ENCODE assay signal across 17 mouse cellular contexts in the genomic region with DNA sequence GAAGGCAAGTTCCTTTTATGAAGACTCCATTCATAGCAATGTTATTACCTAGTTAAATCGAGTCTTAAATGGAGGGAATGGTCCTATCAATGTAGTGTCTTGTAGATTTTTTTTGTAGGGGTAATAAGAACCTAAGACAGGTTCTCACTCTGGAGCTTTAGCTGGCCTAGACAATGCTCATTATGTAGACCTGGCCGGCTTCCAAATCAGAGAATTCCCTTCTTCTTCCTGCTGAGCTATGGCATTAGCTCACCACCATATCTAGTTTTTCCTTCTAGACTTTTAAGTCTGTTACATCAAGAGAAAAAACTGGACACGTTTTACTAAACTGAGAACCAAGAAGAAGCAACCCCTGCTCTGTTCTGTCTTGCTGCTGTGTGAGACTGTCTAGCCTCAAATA. TPM values are rescaled to one million over a fixed set of nuclear protein-coding genes. Genes with fewer than 3 reads are reported as not detected.
DNase-seq lines count a peak whose midpoint lies in the region; ATAC-seq and TF ChIP-seq lines count a peak whose summit lies in the region.
"Had no signal": no experiment of that assay in that cellular context is flagged by ENCODE, and none has a peak within 500 bp of the region (broad histone marks: within the 10 kb centered on the region; RNA-seq: fewer than 3 reads in every experiment).

No protein-coding gene starts in this region.

- no peak overlapping the region for H3K27ac ChIP-seq in layer of hippocampus, adult 2 months
- H3K27ac ChIP-seq: forebrain, embryonic 10.5 days; limb, embryonic 13.5 days; liver, embryonic 14.5 days; midbrain, embryonic 13.5 days had no signal

- no peak for TF ChIP-seq POLR2A in brain, embryonic 14.5 days (IDR thresholded peaks at IDR 0.05; ENCODE audit: borderline replicate concordance, extremely low read depth, insufficient read depth, insufficient read length, poor library complexity, severe bottlenecking)

- no peak overlapping the region for H3K4me3 ChIP-seq in layer of hippocampus, adult 2 months
- H3K4me3 ChIP-seq: forebrain, embryonic 10.5 days; limb, embryonic 13.5 days; midbrain, embryonic 13.5 days; myocyte had no signal

- peak; percentile 25 for DNase-seq in cerebellum, adult 11-12 months
- DNase-seq in kidney, postnatal 14 days = peak; percentile 14
- DNase-seq in kidney, adult 9 months = no peak
- DNase-seq in brain, embryonic 14.5 days (ENCODE audit: low read depth) = peak; percentile 35
- peak; percentile 50 to 52 for DNase-seq in cerebellum, postnatal 14 days
- no peak for DNase-seq in layer of hippocampus, adult 2 months (ENCODE audit: low spot score in 2 of 2)
- no peak for DNase-seq in urinary bladder, adult 18-20 months (ENCODE audit: low spot score in 2 of 2)
- DNase-seq: kidney, adult 8-10 months; kidney, postnatal 4 days; thymus, postnatal 4 days had no signal

- no peak for TF ChIP-seq CTCF in brain, embryonic 14.5 days (IDR thresholded peaks at IDR 0.05; ENCODE audit: borderline replicate concordance, extremely low read depth, insufficient read depth, insufficient read length)
- TF ChIP-seq CTCF in layer of hippocampus, adult 2 months (conservative IDR thresholded peaks at IDR 0.05) = no peak

- ATAC-seq in cerebellum, adult (ENCODE audit: insufficient number of reproducible peaks, low FRiP score, low TSS enrichment) = no peak
- ATAC-seq: inflammation-experienced regulatory T-cells, adult 6 months; midbrain, embryonic 13.5 days had no signal

RNA-seq across cellular contexts. Expression of gene Chic2, which starts 42.5 kb away (rescaled TPM):
- polyA plus RNA-seq in brain, embryonic 14.5 days (2012; rRNA removed) = 27.9 and 31.6 TPM in 2 replicates
- 10 to 100 TPM; 18.7 to 19.4 TPM for total RNA-seq in layer of hippocampus, adult 2 months (2021)

Comparison
In these comparisons a context has a peak if more than half of its experiments do, and no peak if none do; other contexts are left out.
1. DNase-seq: peak in cerebellum, adult 11-12 months (single experiment), kidney, postnatal 14 days (single experiment), brain, embryonic 14.5 days (single experiment) and cerebellum, postnatal 14 days (2 of 2); none in kidney, adult 9 months (single experiment), layer of hippocampus, adult 2 months (0 of 2) and urinary bladder, adult 18-20 months (0 of 2).